Comparison of ENCODE assay signal across 8 mouse cellular contexts in genomic region chr4:151919900-151920643, GRCm38 (mm10). TPM values are rescaled to one million over a fixed set of nuclear protein-coding genes. Genes with fewer than 3 reads are reported as not detected.
DNase-seq lines count a peak whose midpoint lies in the region; ATAC-seq and TF ChIP-seq lines count a peak whose summit lies in the region.

No protein-coding gene starts in this region.

- TF ChIP-seq POLR2A in kidney, adult 2 months (IDR thresholded peaks at IDR 0.05; ENCODE audit: low read depth, low read length) = no peak
- no peak for TF ChIP-seq POLR2A in lung, adult 2 months (IDR thresholded peaks at IDR 0.05; ENCODE audit: borderline replicate concordance, extremely low read depth, low read depth, low read length)

- peaks cover 3% of the 10 kb centered on the region for H3K27me3 ChIP-seq in Patski
- H3K27me3 ChIP-seq in kidney, adult 2 months (replicated peaks; ENCODE audit: control insufficient read depth, insufficient read depth, low read length) = no peaks in the 10 kb centered on the region
- H3K27me3 ChIP-seq in neural tube, embryonic 15.5 days (replicated peaks) = no peaks in the 10 kb centered on the region

- in situ Hi-C loops in Patski (cut with MboI; ENCODE audit: low pct_unique_long_range_greater_than_20kb) = loop anchor here (10.0 kb wide), 1 partner anchor 55 kb away; the partner anchor contains the start of gene Camta1

- peak; percentile 58 for DNase-seq in 3T3-L1 (ENCODE audit: low read depth, low spot score)
- no peak for DNase-seq in Patski (ENCODE audit: low read depth, low spot score)
- DNase-seq in embryo, embryonic 10 days (ENCODE audit: low spot score) = peak; percentile 83
- peak; percentile 60 for DNase-seq in heart, adult 8-10 months (ENCODE audit: low spot score)
- peak; percentile 76 for DNase-seq in kidney, adult 2 months
- DNase-seq in lung, adult 2 months = peak; percentile 50
- peak; percentile 20 to 21 for DNase-seq in thymus, postnatal 36 days

- H3K9ac ChIP-seq in neural tube, embryonic 15.5 days (replicated peaks) = no peak overlapping the region

- H3K4me2 ChIP-seq in neural tube, embryonic 15.5 days = peak overlapping the region; percentile 54

- POLR2A ChIA-PET in Patski (lab: Charles Lee) = no interaction called here

- CTCF ChIA-PET in Patski (lab: Charles Lee) = interaction anchor here (1.1 kb wide), 2 partner anchors 11 to 14 kb away, joined by 3 to 4 read pairs; no protein-coding TSS in a partner anchor

- H3K9me3 ChIP-seq in neural tube, embryonic 15.5 days (replicated peaks) = no peaks in the 10 kb centered on the region

- H3K36me3 ChIP-seq in kidney, adult 2 months (ENCODE audit: control insufficient read depth, insufficient read depth, low read length) = no peaks in the 10 kb centered on the region
- H3K36me3 ChIP-seq in neural tube, embryonic 15.5 days = no peaks in the 10 kb centered on the region

- WGBS in kidney, adult 2 months = 22% methylated on average over 16 of the region's 16 CpGs
- 18% methylated on average over 16 of the region's 16 CpGs for WGBS in lung, adult 2 months
- 21% methylated on average over 16 of the region's 16 CpGs for WGBS in neural tube, embryonic 15.5 days

- peak; percentile 35 for ATAC-seq in Patski
- peak; percentile 72 for ATAC-seq in neural tube, embryonic 15.5 days (ENCODE audit: low FRiP score)

- no peak overlapping the region for H3K4me3 ChIP-seq in kidney, adult 2 months (ENCODE audit: insufficient read depth, low read depth, low read length)
- no peak overlapping the region for H3K4me3 ChIP-seq in lung, adult 2 months (replicated peaks; ENCODE audit: extremely low read depth, low read depth, low read length)
- H3K4me3 ChIP-seq in neural tube, embryonic 15.5 days (replicated peaks) = peak overlapping the region; percentile 21; the same call in 1 of the 2 replicates

- peak; percentile 78 for TF ChIP-seq CTCF in Patski (IDR thresholded peaks at IDR 0.05)
- peak; percentile 79 for TF ChIP-seq CTCF in kidney, adult 2 months (conservative IDR thresholded peaks at IDR 0.05; ENCODE audit: insufficient read depth, insufficient read length, low read depth, low read length)
- peak; percentile 79 for TF ChIP-seq CTCF in lung, adult 2 months (IDR thresholded peaks at IDR 0.05; ENCODE audit: insufficient read depth, low read length)

- no peak overlapping the region for H3K27ac ChIP-seq in kidney, adult 2 months (ENCODE audit: insufficient read depth, low read depth, low read length)
- H3K27ac ChIP-seq in neural tube, embryonic 15.5 days (replicated peaks) = no peak overlapping the region

- H3K4me1 ChIP-seq in kidney, adult 2 months (ENCODE audit: control insufficient read depth, insufficient read depth, low read length) = no peaks in the 10 kb centered on the region
- no peaks in the 10 kb centered on the region for H3K4me1 ChIP-seq in lung, adult 2 months (ENCODE audit: control insufficient read depth, insufficient read depth, low read length)
- peaks cover 3% of the 10 kb centered on the region; the same call in 1 of the 2 replicates for H3K4me1 ChIP-seq in neural tube, embryonic 15.5 days

RNA-seq across cellular contexts. Expression of gene Dnajc11, which starts 13.4 kb away (rescaled TPM):
- 42.7 TPM for polyA plus RNA-seq in Patski (2021)
- 100 to 1,000 TPM in 1 of 4 experiments, 10 to 100 TPM in 3; 71.2 to 111 (median 87.7) TPM for total RNA-seq in heart, adult 8-10 months (2022)
- polyA plus RNA-seq in kidney, adult 2 months (2012; rRNA removed) = 70.0 and 76.1 TPM in 2 replicates
- polyA plus RNA-seq in lung, adult 2 months (2012; rRNA removed) = 30.8 and 45.8 TPM in 2 replicates
- polyA plus RNA-seq in neural tube, embryonic 15.5 days (2015; fragmentation: Nextera tagmentation; extraction: Ambion mirVana) = 79.6 and 82.6 TPM in 2 replicates

RNA-seq across cellular contexts. Expression of gene Camta1, which starts 58.4 kb away (rescaled TPM):
- polyA plus RNA-seq in Patski (2021) = 28.0 TPM
- total RNA-seq in heart, adult 8-10 months (2022) = 100 to 1,000 TPM; 185 to 232 (median 202) TPM
- 7.7 and 7.8 TPM in 2 replicates for polyA plus RNA-seq in kidney, adult 2 months (2012; rRNA removed)
- 8.4 and 10.4 TPM in 2 replicates for polyA plus RNA-seq in lung, adult 2 months (2012; rRNA removed)
- polyA plus RNA-seq in neural tube, embryonic 15.5 days (2015; fragmentation: Nextera tagmentation; extraction: Ambion mirVana) = 158 and 161 TPM in 2 replicates
